Mouse (Mus musculus) neural tube, embryonic 12.5 days (tissue): ENCODE measurements around the gene Nfib. TPM values are rescaled to one million over a fixed set of nuclear protein-coding genes. Genes with fewer than 3 reads are reported as not detected.

ENCODE experiments used
- ATAC-seq: fragments of 200-750 bp; cut with Nextera tagmentation; 2 replicates; pipeline ENCODE4 v1.8.0; 2017; ENCODE audit warnings: low read depth, mild to moderate bottlenecking, moderate TSS enrichment, moderate library complexity; ENCODE audit not compliant: low FRiP score
- H3K27ac ChIP-seq: fragments of 300-500 bp; sonication (generic); 2 replicates; pipeline ENCODE4 v1.5.1; 2016
- H3K27me3 ChIP-seq: fragments of 300-500 bp; sonication (generic); replicated peaks from 2 replicates; pipeline ENCODE4 v1.6.1; 2016; ENCODE audit warnings: mild to moderate bottlenecking
- H3K36me3 ChIP-seq: fragments of 300-500 bp; sonication (generic); 2 replicates; pipeline ENCODE4 v1.6.1; 2016; ENCODE audit warnings: mild to moderate bottlenecking
- H3K4me1 ChIP-seq: fragments of 300-500 bp; sonication (generic); 2 replicates; pipeline ENCODE4 v1.6.1; 2016
- H3K4me2 ChIP-seq: fragments of 300-500 bp; sonication (generic); replicated peaks from 2 replicates; pipeline ENCODE4 v1.6.1; 2016; ENCODE audit warnings: mild to moderate bottlenecking
- H3K4me3 ChIP-seq: fragments of 300-500 bp; sonication (generic); 2 replicates; pipeline ENCODE4 v1.5.1; 2016
- H3K9ac ChIP-seq: fragments of 300-500 bp; sonication (generic); 2 replicates; pipeline ENCODE4 v1.6.1; 2016; ENCODE audit warnings: mild to moderate bottlenecking
- H3K9me3 ChIP-seq: fragments of 300-500 bp; sonication (generic); 2 replicates; pipeline ENCODE4 v1.6.1; 2016; ENCODE audit warnings: mild to moderate bottlenecking
- WGBS: fragments of 180-500 bp; shearing (Covaris S2); methylation state at CpG from one replicate; pipeline ENCODE4 v1.1.7; 2016; 5-methylcytosine and 5-hydroxymethylcytosine counted together
- polyA plus RNA-seq: library from polyadenylated mRNA; unstranded; fragments of >200 nt; fragmentation: Nextera tagmentation; extraction: Ambion mirVana; gene quantifications from 2 replicates; pipeline ENCODE4 v1.2.1, GENCODE M21; 2016

Gene Nfib
- polyA plus RNA-seq, 1 experiment from 2014 or later = 51.0 TPM

GRCm38 (mm10) chr4:82252054-82252453, 453.5 kb downstream of the Nfib start:
- H3K27me3 ChIP-seq = no peaks in the 10 kb centered on the region
- WGBS = 96% methylated on average over 8 of the region's 8 CpGs
- H3K4me2 ChIP-seq = no peak overlapping the region
- no peaks in the 10 kb centered on the region for H3K4me1 ChIP-seq
- no peak for ATAC-seq
- no peaks in the 10 kb centered on the region for H3K36me3 ChIP-seq
- H3K4me3 ChIP-seq = no peak overlapping the region
- no peak overlapping the region for H3K9ac ChIP-seq
- no peak overlapping the region for H3K27ac ChIP-seq
- no peaks in the 10 kb centered on the region for H3K9me3 ChIP-seq

GRCm38 (mm10) chr4:82250355-82250659, 455.2 kb downstream of the Nfib start:
- 49% methylated on average over 5 of the region's 5 CpGs for WGBS
- no peak overlapping the region for H3K9ac ChIP-seq
- H3K9me3 ChIP-seq = no peaks in the 10 kb centered on the region
- no peaks in the 10 kb centered on the region for H3K4me1 ChIP-seq
- H3K27ac ChIP-seq = no peak overlapping the region
- no peaks in the 10 kb centered on the region for H3K36me3 ChIP-seq
- no peaks in the 10 kb centered on the region for H3K27me3 ChIP-seq
- no peak for ATAC-seq
- H3K4me3 ChIP-seq = no peak overlapping the region
- no peak overlapping the region for H3K4me2 ChIP-seq

GRCm38 (mm10) chr4:82249518-82250354, 455.8 kb downstream of the Nfib start:
- no peak for ATAC-seq

GRCm38 (mm10) chr4:82248961-82249360, 456.6 kb downstream of the Nfib start:
- H3K9ac ChIP-seq = no peak overlapping the region
- H3K36me3 ChIP-seq = no peaks in the 10 kb centered on the region
- no peaks in the 10 kb centered on the region for H3K9me3 ChIP-seq
- no peak overlapping the region for H3K4me3 ChIP-seq
- H3K4me2 ChIP-seq = no peak overlapping the region
- H3K4me1 ChIP-seq = no peaks in the 10 kb centered on the region
- WGBS = 79% methylated on average over 1 of the region's 1 CpGs
- no peaks in the 10 kb centered on the region for H3K27me3 ChIP-seq
- H3K27ac ChIP-seq = no peak overlapping the region
- ATAC-seq = no peak

More at GRCm38 (mm10) chr4:82249518-82250354, 455.8 kb downstream of the Nfib start:
- WGBS = 63% methylated on average over 11 of the region's 11 CpGs
- no peak overlapping the region for H3K4me2 ChIP-seq
- H3K4me3 ChIP-seq = no peak overlapping the region
- no peaks in the 10 kb centered on the region for H3K9me3 ChIP-seq
- no peak overlapping the region for H3K27ac ChIP-seq
- no peaks in the 10 kb centered on the region for H3K27me3 ChIP-seq
- no peak overlapping the region for H3K9ac ChIP-seq
- H3K4me1 ChIP-seq = no peaks in the 10 kb centered on the region
- H3K36me3 ChIP-seq = no peaks in the 10 kb centered on the region

- H3K9me3 ChIP-seq = no peaks in the 10 kb centered on the region
Observed at GRCm38 (mm10) chr4:82248031-82248430, 457.5 kb downstream of the Nfib start.

GRCm38 (mm10) chr4:82246290-82246689, 459.3 kb downstream of the Nfib start:
- Histone ChIP-seq H3K9ac (no peak overlapping the region), H3K4me2 (no peak overlapping the region), H3K4me3 (no peak overlapping the region), H3K27ac (no peak overlapping the region), H3K27me3 (no peaks in the 10 kb centered on the region), H3K9me3 (no peaks in the 10 kb centered on the region), H3K4me1 (no peaks in the 10 kb centered on the region), H3K36me3 (no peaks in the 10 kb centered on the region)
- 85% methylated on average over 2 of the region's 2 CpGs for WGBS
- ATAC-seq = no peak

More at GRCm38 (mm10) chr4:82248031-82248430, 457.5 kb downstream of the Nfib start:
- 88% methylated on average over 5 of the region's 5 CpGs for WGBS
- Histone ChIP-seq H3K27me3 (no peaks in the 10 kb centered on the region), H3K4me1 (no peaks in the 10 kb centered on the region), H3K27ac (no peak overlapping the region), H3K9ac (no peak overlapping the region), H3K36me3 (no peaks in the 10 kb centered on the region), H3K4me3 (no peak overlapping the region), H3K4me2 (no peak overlapping the region)
- ATAC-seq = no peak

Other genes with a start within 250 kb of the Nfib start
- 14.4 and 17.2 TPM in 2 replicates for gene Zdhhc21, start 154.2 kb upstream of the Nfib start, polyA plus RNA-seq
- gene Cer1, start 179.4 kb upstream of the Nfib start, polyA plus RNA-seq = 0.18 TPM in 1 of 2 replicates, not detected in the other